Mouse (Mus musculus) kidney, adult 2 months (tissue): ENCODE measurements at regions not wholly inside any gene's neighbourhood (a gene's known extent, or its start where the extent isn't known, plus 50 kb on each side); places are given as distances from the start of the nearest gene placed in this dataset.

Experiments
- CTCF ChIP-seq: fragments of 200-500 bp; conservative IDR thresholded peaks from 2 replicates; pipeline ENCODE4 v1.5.1; 2011; ENCODE audit warnings: low read depth, mild to moderate bottlenecking, control low read depth, low read length, moderate library complexity, mixed read lengths; ENCODE audit not compliant: insufficient read depth, insufficient read length
- POLR2A ChIP-seq: fragments of 200-500 bp; IDR thresholded peaks from one replicate; pipeline ENCODE4 v1.6.1; 2011; ENCODE audit warnings: low read depth, low read length, control low read depth

GRCm38 (mm10) chr5:126724329-126724728 lies 517.3 kb upstream of the Tmem132c start:
- no peak for TF ChIP-seq CTCF
- TF ChIP-seq POLR2A, result no peak
